Mouse (Mus musculus): ENCODE measurements around the gene Ssh3. TPM values are rescaled to one million over a fixed set of nuclear protein-coding genes. Genes with fewer than 3 reads are reported as not detected.
A peak's percentile ranks its signal among the peaks of the same experiment; 100 is the strongest.

Gene Ssh3
- polyA plus RNA-seq (2012; rRNA removed) = 148 and 177 TPM in 2 replicates

DNA sequence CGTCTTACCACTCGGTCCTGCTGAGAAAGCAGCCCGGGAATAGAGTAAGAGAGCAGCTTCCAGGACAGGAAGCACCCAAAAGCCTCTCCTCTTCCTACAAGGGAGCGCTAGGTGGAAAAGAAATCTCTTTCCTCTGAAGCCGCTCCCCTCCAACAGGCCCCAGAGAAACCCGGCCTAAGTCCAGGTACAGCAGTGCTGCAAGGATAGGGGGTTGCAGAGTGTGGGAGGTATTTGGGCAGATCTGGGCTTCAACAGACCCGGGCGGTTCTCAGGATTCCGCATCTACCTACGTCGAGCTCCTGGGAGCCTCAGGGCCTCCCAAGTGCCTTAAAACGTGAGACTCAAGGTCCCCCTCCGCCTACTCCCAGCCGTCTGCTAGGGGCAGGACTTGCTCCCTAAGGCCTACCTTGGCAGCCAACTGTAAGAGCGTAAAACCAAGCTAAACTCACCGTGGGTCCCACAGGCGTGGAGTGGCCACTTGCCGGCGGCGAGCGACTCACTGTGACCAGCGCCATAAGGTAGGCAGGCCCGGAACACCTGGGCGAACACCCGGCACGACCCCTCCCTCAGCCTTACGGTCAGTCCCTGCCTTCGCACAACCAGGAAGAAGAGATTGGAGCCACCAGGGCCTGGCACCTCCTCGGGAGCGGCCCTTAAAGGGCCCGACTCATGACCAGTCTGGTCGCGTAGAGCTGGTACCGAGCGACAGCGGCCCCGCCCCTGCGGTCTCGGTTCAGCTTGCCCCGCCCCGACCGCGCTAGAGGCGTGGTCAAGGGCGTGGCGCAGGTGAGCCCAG is at the start of gene Ssh3:
TSS of gene Ssh3 (minus strand) at position 615 of the 796 bp plus-strand sequence.
- TF ChIP-seq POLR2A (IDR thresholded peaks at IDR 0.05; ENCODE audit: extremely low read depth, insufficient read depth, low read length) (peak; percentile 38; the same call in 1 of the 2 replicates), CTCF (IDR thresholded peaks at IDR 0.05; ENCODE audit: extremely low read depth, insufficient read depth, low read length) (no peak)
- Histone ChIP-seq H3K4me1 (ENCODE audit: control insufficient read depth, insufficient read depth, low read length) (no peaks in the 10 kb centered on the region), H3K4me3 (ENCODE audit: insufficient read depth, low read length) (peak within 1 kb of the TSS; percentile 78), H3K27ac (ENCODE audit: insufficient read depth, low read length) (peak within 1 kb of the TSS; percentile 38; the same call in 1 of the 2 replicates)

DNA sequence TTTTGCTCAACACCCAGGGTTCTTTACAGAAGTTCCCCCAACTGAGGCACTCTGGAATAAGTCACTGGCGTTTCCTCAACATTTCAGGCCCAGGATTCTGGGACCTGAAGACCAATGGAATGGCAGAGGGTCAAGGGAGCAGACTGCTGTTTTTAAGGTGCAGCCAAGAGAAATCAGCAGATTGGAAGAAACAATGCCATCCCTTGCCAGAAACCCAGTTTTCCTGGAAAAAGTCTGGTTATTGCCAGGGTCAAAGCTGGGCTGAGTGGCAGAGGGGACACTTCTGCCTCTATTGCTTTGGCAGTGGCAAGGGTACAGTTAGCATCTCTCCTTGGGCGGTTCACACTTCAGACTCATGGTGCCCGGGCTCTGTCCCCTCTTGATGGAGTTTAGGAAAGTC is 48.2 kb upstream of the Ssh3 start:
- H3K4me3 ChIP-seq (ENCODE audit: insufficient read depth, low read length) = no peak overlapping the region
- TF ChIP-seq POLR2A (IDR thresholded peaks at IDR 0.05; ENCODE audit: extremely low read depth, insufficient read depth, low read length) (no peak), CTCF (IDR thresholded peaks at IDR 0.05; ENCODE audit: extremely low read depth, insufficient read depth, low read length) (no peak)
- no peak overlapping the region for H3K27ac ChIP-seq (ENCODE audit: insufficient read depth, low read length)
- no peaks in the 10 kb centered on the region for H3K4me1 ChIP-seq (ENCODE audit: control insufficient read depth, insufficient read depth, low read length)

DNA sequence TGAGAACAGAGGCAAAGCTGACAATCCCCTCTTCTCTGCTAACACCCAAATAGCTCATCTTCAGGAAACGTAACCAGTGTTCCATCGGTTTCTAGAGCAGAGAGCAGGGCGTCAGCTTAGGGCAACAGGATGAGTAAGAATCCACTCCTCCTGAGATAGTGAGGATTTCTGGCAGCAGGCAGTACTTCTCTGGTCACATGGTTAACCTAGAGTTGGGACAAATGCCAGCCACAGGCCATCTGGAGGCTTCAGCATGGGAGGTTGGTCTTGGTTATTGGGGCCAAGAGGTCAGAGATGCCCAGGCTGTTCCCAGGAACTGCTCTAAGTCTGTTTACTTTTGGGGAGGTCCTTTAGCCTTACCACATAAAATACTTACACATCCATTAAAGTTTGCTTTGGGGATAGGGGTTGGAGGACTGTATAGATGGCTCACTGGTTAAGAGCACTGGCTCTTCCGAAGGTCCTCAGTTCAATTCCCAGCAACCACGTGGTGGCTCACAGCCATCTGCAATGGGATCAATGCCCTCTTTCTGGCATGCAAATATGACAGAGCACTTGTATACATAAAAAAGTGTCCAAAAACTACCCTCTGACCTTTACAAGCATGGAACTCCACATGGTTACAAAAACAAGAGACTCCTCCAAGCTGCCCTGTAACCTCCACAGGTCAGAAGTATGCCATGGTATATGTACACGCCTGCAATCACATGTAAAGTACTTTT is 46.4 kb upstream of the Ssh3 start:
- TF ChIP-seq POLR2A (IDR thresholded peaks at IDR 0.05; ENCODE audit: extremely low read depth, insufficient read depth, low read length) (no peak), CTCF (IDR thresholded peaks at IDR 0.05; ENCODE audit: extremely low read depth, insufficient read depth, low read length) (no peak)
- no peak overlapping the region for H3K27ac ChIP-seq (ENCODE audit: insufficient read depth, low read length)

DNA sequence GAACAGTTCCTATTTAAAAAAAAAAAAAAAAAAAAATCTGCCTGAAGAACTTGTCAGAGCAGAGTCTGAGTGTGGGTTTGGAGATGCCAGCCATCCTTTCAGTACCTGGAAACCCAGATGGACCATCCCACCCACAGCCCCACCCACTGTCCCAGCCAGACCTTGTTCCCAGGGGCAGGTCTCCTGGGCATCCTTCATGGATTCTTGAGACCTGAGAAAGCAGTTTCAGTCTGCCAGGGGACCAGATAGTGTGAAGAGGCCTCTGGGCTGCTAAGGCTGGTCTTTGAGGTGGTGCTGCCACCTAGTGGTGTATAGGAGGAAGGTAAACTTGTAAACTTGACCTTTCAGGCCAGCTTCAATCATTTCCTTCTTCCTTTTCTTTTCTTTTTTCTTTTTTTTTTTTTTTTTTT is 40.8 kb upstream of the Ssh3 start:
- TF ChIP-seq CTCF (IDR thresholded peaks at IDR 0.05; ENCODE audit: extremely low read depth, insufficient read depth, low read length) (peak; percentile 77), POLR2A (IDR thresholded peaks at IDR 0.05; ENCODE audit: extremely low read depth, insufficient read depth, low read length) (no peak)
- Histone ChIP-seq H3K4me1 (ENCODE audit: control insufficient read depth, insufficient read depth, low read length) (peaks cover 4% of the 10 kb centered on the region; the same call in 1 of the 2 replicates), H3K4me3 (ENCODE audit: insufficient read depth, low read length) (no peak overlapping the region), H3K27ac (ENCODE audit: insufficient read depth, low read length) (no peak overlapping the region)

More for the DNA sequence above, 46.4 kb upstream of the Ssh3 start:
- Histone ChIP-seq H3K4me1 (ENCODE audit: control insufficient read depth, insufficient read depth, low read length) (no peaks in the 10 kb centered on the region), H3K4me3 (ENCODE audit: insufficient read depth, low read length) (no peak overlapping the region)

DNA sequence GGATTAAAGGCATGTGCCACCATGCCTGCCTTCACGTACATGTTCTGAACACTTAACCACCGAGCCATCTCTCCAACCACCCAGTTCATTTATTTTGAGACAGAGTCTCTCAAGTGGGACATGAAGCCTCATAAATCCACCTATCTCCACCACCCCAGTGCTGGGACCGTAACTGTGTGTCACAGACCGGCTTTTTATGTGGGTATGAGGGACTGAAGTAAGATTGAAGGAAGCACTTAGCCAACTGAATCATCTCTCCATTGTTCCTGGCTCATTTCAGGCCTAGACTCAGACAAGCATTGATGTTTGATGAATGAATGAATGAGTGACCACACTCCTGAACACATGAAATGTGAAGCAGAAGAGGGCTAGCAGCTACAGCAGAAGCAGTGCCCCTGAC is 40.3 kb upstream of the Ssh3 start:
- Histone ChIP-seq H3K4me3 (ENCODE audit: insufficient read depth, low read length) (no peak overlapping the region), H3K27ac (ENCODE audit: insufficient read depth, low read length) (no peak overlapping the region), H3K4me1 (ENCODE audit: control insufficient read depth, insufficient read depth, low read length) (peaks cover 5% of the 10 kb centered on the region; the same call in 1 of the 2 replicates)
- no peak for TF ChIP-seq CTCF (IDR thresholded peaks at IDR 0.05; ENCODE audit: extremely low read depth, insufficient read depth, low read length)
- no peak for TF ChIP-seq POLR2A (IDR thresholded peaks at IDR 0.05; ENCODE audit: extremely low read depth, insufficient read depth, low read length)

DNA sequence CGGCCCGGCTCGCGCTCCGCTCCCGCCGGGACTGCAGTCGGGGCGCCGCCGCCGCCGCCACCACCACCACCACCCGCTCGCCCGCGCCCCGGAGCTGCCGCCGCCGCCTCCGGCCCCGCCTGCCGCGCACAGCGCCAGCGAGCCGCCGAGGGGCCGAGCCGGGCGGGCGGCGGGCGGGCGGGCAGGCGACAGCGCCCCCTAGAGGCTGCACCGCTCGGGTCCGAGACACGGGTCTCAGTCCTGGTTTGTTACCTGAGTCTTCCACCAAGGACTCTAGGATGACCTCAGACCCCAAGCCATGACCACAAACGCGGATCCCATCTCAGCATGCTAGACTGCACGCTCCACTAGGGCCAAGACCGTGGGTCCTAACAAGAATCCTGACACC is 37.2 kb upstream of the Ssh3 start, which contains the start of gene Grk2:
TSS of gene Grk2 (minus strand) at position 33 of the 388 bp plus-strand sequence.
- Histone ChIP-seq H3K4me3 (ENCODE audit: insufficient read depth, low read length) (peak within 1 kb of the TSS; percentile 95), H3K4me1 (ENCODE audit: control insufficient read depth, insufficient read depth, low read length) (peaks cover 17% of the 10 kb centered on the region), H3K27ac (ENCODE audit: insufficient read depth, low read length) (peak within 1 kb of the TSS; percentile 85)
- TF ChIP-seq CTCF (IDR thresholded peaks at IDR 0.05; ENCODE audit: extremely low read depth, insufficient read depth, low read length) = peak; percentile 40; the same call in 1 of the 2 replicates
- no peak for TF ChIP-seq POLR2A (IDR thresholded peaks at IDR 0.05; ENCODE audit: extremely low read depth, insufficient read depth, low read length)

DNA sequence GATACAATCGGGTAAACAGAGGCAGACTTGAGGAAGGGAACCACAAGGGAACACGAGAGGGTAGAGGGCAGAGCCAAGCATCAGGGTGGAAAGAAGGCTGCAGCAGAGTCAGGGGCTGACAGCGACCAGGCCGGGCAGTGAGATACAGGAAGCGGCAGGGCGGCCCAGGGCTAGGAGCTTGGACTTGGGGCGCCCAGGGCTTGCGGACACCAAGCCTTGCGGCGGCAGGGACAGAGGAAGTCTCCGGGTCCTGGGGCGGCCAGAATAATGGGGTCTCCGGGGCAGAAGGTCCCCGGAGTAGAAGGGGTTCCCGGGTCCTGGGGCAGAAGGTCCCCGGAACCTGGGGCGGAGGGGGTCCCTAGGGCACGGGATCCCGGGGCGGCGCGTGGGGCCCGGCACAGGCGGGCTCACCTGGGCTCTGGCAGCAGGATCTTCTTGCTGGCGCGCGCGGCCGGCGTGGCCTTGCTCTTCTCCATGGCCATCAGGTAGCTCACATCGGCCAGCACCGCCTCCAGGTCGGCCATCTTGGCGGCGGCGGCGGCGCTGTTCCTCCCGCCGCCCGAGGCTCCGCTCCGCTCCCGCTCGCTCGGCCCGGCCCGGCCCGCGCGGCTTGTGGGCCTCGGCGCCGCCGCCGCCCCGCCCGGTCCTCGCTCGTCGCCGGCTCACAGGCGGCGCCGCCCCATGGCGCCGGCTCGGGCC is 36.7 kb upstream of the Ssh3 start:
- H3K4me1 ChIP-seq (ENCODE audit: control insufficient read depth, insufficient read depth, low read length) = peaks cover 19% of the 10 kb centered on the region
- TF ChIP-seq POLR2A (IDR thresholded peaks at IDR 0.05; ENCODE audit: extremely low read depth, insufficient read depth, low read length) (no peak), CTCF (IDR thresholded peaks at IDR 0.05; ENCODE audit: extremely low read depth, insufficient read depth, low read length) (no peak)
- peak overlapping the region; percentile 95 for H3K4me3 ChIP-seq (ENCODE audit: insufficient read depth, low read length)
- H3K27ac ChIP-seq (ENCODE audit: insufficient read depth, low read length) = peak overlapping the region; percentile 85

DNA sequence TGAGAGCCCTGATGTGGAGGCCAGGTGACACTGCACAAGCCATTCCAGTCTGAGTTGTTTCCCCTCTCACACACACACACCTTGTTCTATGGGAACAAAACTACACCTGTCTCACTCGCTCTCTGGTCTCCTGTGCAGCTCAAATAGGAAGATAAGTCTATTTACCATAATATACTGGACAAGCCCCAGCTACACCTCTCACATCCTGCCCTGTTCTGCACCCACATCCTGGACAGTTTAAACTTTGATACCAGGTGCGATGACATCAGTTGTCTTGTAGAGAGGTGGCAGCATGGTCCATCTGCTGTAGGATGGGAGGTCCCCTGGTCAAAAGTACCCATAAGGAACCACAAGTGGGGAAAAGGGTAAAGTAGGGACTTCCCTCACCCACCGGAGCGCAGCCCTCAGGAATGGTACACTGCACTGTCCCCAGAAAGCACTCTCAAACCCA is 35.9 kb upstream of the Ssh3 start:
- H3K27ac ChIP-seq (ENCODE audit: insufficient read depth, low read length) = no peak overlapping the region
- H3K4me1 ChIP-seq (ENCODE audit: control insufficient read depth, insufficient read depth, low read length) = peaks cover 22% of the 10 kb centered on the region
- peak overlapping the region; percentile 95 for H3K4me3 ChIP-seq (ENCODE audit: insufficient read depth, low read length)
- TF ChIP-seq POLR2A (IDR thresholded peaks at IDR 0.05; ENCODE audit: extremely low read depth, insufficient read depth, low read length) = no peak
- TF ChIP-seq CTCF (IDR thresholded peaks at IDR 0.05; ENCODE audit: extremely low read depth, insufficient read depth, low read length) = no peak

DNA sequence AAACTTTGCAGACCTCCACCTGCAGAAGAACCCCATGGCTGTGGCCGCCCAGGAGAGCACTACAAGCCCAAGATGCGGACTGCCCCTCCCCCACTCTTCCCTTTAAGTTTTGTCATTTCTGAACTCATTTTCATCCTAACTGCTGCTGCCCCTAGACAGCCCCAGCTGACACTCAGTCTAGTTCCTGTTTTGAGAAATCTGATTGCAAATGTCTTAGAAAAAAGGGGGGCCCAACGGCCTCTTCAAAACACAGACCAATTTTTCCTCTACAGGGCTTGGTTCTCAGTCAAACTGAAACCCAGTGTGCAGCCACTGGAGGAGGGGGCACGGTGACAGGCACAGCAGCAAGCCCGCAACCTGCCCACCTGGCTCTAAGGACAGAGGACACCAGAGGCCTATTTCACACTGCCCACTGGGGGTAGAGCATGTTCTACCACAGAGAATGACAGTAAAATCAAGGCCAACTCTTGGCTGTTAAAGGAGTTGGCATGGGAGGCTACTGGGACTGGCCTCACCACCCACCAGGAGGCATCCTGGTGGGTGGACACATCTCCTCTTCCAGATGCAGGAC is 35.4 kb upstream of the Ssh3 start:
- TF ChIP-seq POLR2A (IDR thresholded peaks at IDR 0.05; ENCODE audit: extremely low read depth, insufficient read depth, low read length) (no peak), CTCF (IDR thresholded peaks at IDR 0.05; ENCODE audit: extremely low read depth, insufficient read depth, low read length) (no peak)
- Histone ChIP-seq H3K4me3 (ENCODE audit: insufficient read depth, low read length) (peak overlapping the region; percentile 95; the same call in 1 of the 2 replicates), H3K4me1 (ENCODE audit: control insufficient read depth, insufficient read depth, low read length) (peaks cover 24% of the 10 kb centered on the region), H3K27ac (ENCODE audit: insufficient read depth, low read length) (no peak overlapping the region)

Measured in cortical plate, adult 2 months (tissue).